Mouse (Mus musculus) adrenal gland, adult 18-20 months (tissue): ENCODE measurements around the gene Coil. TPM values are rescaled to one million over a fixed set of nuclear protein-coding genes. Genes with fewer than 3 reads are reported as not detected.

Source experiments
- DNase-seq, 2 experiments: peaks; one replicate each; pipeline ENCODE4 v3.0.0; 2021 to 2022; ENCODE audit warnings: low spot score in 2 of 2
- long read RNA-seq, 2 experiments: library from polyadenylated mRNA; stranded (forward); transcript quantifications; one replicate each; pipeline ENCODE4 v2.0.0; 2021
- total RNA-seq, 2 experiments: library from RNA; stranded (reverse); gene quantifications; 1 replicate in 1 of 2; 2 replicates in 1 of 2; pipeline ENCODE4 v1.2.3; 2021

Coil gene
- 1 to 10 TPM; 9.0 to 9.4 TPM for total RNA-seq
- long read RNA-seq, experiment 1, transcript Coil-201 (7 exons, 2,607 nt): major isoform, 9 of 11 reads
- long read RNA-seq, experiment 1, partial matches to known transcripts: 1 of 11 reads
- long read RNA-seq, experiment 1, other reads (novel, unspliced or antisense): 1 of 11 reads
- long read RNA-seq, experiment 2, transcript Coil-201 (7 exons, 2,607 nt): major isoform, 30 of 33 reads
- long read RNA-seq, experiment 2, partial matches to known transcripts: 0 of 33 reads
- long read RNA-seq, experiment 2, other reads (novel, unspliced or antisense): 3 of 33 reads

DNA sequence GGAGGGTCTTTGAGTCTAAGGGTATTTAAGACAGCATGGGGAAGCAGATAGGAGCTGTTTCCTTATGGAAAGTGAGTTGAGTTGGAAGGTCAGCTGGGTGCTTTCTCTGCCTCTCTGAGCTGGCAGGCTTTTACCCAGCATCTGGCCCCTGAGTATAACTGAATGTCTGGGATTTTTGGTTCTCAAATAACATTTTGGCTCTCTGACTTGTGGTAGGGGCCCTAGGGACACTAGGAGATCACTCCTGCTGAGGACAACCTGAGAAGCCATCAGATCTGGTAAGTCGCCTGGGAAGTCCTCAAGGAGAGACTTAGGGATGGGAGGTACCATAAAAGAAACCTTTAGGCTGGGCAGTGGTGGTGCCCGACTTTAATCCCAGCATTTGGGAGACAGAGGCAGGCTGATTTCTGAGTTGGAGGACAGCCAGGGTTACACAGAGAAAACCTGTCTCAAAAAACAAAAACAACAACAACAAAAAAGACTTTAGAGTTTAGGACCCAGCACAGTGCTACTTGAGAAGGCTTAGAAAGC is at the start of gene Coil:
TSS of gene Coil (plus strand) at position 51 of the 531 bp plus-strand sequence.
- no peak for DNase-seq

- no peak for DNase-seq
These were observed 43.5 kb upstream of the Coil start for GRCm38 (mm10) chr11:88926566-88926965.

- no peak for DNase-seq
These were observed 38.1 kb upstream of the Coil start for GRCm38 (mm10) chr11:88931692-88932530.

- DNase-seq: no peak
These were observed 37.0 kb upstream of the Coil start for GRCm38 (mm10) chr11:88933030-88933429.

- no peak for DNase-seq
These were observed 35.7 kb upstream of the Coil start for GRCm38 (mm10) chr11:88934089-88935000.

DNA sequence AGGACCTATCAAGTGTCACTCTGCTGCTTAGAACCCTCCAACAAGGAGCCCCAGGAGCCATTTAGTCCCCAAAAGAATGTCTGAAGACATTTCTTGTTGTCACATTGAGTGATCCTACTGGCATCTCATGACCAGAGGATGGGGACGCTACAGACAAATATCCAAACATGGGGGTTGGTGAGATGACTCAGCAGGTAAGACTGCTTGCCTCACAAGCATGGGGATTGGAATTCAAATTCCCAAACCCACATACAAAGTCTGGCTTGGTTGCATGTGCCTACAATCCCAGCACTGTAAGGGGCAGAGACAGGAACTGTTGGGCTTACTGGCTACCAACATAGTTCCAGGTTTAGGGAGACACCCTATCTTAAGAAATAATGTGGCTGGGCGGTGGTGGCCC is 32.2 kb upstream of the Coil start:
- no peak for DNase-seq

DNA sequence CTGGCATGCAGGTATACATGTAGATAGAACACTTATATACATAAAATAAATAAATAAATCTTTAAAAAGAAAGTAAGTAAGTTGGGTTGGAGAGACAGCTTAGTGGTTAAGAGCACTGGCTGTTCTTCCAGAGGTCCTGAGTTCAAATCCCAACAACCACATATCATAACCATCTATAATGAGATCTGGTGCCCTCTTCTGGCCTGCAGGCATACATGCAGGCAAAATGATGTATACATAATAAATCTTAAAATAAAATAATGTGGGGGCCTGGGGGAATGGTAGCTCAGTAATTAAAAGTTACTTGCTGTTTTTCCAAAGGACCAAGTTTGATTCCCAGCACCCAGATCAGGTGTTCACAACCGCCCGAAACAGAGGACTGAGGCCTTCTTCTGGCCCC is 31.3 kb upstream of the Coil start:
- DNase-seq: no peak

DNA sequence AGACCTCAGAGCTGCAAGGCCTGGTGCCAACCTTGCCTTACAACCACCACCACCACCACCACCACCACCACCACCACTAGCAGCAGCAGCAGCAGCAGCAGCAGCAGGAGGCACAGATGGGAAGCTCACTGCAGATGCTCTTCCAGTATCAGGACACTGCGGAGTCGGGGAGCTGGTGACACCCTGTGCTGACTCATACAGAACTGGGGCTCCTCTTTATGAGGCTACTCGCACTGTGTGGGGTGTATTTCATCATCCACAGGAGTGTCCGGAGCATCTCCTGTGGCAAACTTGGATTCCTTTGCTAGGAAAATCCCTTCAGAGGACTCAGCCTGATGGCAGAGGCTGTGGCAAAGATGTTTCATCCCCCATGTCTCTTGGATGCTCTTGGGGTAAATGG is 30.4 kb upstream of the Coil start:
- DNase-seq: no peak

GRCm38 (mm10) chr11:88941489-88941888 is 28.6 kb upstream of the Coil start:
- no peak for DNase-seq

- no peak for DNase-seq
These were observed 24.0 kb upstream of the Coil start for GRCm38 (mm10) chr11:88945971-88946585.

GRCm38 (mm10) chr11:88948896-88949295 is 21.2 kb upstream of the Coil start:
- no peak for DNase-seq

DNA sequence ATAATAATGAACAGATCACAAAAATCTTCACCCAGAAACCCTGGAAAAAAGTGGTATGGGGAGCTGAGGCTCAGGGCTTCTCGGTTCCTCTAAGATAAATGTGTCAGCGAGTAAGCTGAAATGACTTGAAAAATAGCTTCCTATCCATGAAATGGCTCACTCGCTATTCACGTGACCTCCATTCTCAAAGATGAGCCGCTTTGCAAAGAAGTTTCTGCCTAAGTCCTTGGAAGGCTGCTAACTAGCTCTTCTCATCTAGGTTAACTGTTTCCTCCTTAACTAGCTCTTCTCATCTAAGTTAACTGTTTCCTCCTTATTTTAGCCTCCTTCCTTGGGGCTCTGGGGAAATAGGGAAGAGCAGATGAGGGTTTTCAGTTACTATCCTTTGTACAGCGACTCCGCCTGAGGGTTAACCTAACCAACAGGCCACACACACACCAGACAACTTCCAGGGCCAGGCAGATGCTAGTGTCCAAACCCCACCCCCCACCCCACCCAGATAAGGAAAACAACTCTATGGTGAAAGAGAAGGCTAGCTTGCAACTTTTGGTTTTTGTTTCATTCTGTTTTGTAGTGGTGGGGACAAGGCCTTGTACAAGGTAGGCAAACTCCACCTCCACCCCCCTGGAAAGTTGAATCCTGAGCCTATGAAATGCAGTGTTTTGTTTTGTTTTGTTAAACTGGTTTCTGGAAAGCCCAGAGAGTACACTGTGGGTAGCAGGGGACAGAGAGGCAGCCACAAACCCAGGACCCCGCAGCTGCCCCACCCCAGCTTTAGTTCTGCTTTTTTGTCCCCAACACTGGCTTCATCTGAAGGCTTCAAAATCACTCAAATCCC is 20.0 kb upstream of the Coil start:
- DNase-seq: no peak

DNA sequence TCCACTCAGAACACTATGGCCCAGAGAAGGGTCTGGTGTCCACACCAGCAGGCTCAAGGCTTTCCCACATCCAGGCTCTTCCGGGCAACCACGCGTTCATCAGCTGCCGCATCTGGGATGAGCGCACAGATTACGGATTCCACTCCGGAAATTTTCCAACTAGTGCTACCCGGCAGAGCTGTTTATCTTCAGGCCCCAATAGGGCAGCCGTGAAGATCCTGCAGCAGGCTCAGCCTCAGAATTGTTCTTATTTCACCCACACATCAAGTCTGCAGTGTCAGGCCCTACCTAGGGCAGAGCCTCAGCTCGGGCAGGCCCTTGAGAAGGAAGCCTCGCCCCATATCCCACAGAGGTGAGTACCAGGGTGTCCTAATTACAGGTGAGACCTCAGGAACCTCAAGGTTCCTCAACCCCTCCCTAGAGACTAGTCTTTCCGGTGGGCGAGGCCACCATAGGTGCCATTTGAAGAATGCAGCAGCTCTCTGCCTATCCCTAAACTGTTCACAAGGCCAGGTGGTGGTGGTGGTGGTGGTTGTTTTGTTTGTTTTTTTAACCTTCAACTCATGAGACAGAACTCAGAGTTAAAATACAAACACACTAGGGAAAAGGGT is 19.3 kb upstream of the Coil start:
- no peak for DNase-seq

- no peak for DNase-seq
These were observed 18.5 kb upstream of the Coil start for GRCm38 (mm10) chr11:88951576-88951975.

- no peak for DNase-seq
These were observed 17.9 kb upstream of the Coil start for GRCm38 (mm10) chr11:88952117-88952516.

GRCm38 (mm10) chr11:88953582-88953981 is 16.5 kb upstream of the Coil start:
- DNase-seq: no peak

- no peak for DNase-seq
These were observed 15.2 kb upstream of the Coil start for GRCm38 (mm10) chr11:88954803-88955202.

- DNase-seq: peak; percentile 98
These were observed 14.7 kb upstream of the Coil start, which contains the start of gene Scpep1 for GRCm38 (mm10) chr11:88955217-88955969. Scpep1 (minus strand) TSS chr11:88955465.
